Mouse (Mus musculus): Measurements from ENCODE around the gene Sun1.

DNA sequence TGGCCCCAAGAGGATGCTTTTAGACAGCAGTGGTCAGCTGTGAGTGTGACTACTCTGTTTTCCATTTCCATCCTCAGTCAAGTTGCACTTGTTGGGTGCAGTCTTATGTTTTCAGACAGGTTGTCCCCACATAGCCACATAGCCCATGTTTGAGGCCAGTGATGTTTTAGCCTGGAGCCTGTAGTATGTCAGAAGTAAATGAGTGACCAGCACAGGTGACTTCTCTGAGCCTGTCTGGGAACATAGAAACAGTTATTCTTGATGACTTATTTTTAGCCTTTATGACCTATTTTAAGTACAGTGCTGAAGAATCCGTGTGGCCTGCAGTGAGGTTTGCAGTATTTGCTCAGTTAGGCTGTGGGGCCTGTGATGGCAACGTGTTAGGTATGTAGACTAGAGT, 15.7 kb downstream of the Sun1 start:
- TF ChIP-seq CTCF (IDR thresholded peaks at IDR 0.05; ENCODE audit: low read depth, low read length) (no peak), POLR2A (IDR thresholded peaks at IDR 0.05; ENCODE audit: insufficient read depth, low read length) (no peak), EP300 (IDR thresholded peaks at IDR 0.05; ENCODE audit: insufficient read depth, low read depth, low read length) (no peak)

Measured in ES-Bruce4 (cell line).